Mouse (Mus musculus): ENCODE data around the gene Abt1. TPM values are rescaled to one million over a fixed set of nuclear protein-coding genes. Genes with fewer than 3 reads are reported as not detected.

Abt1 gene
- polyA plus RNA-seq, 1 experiment from 2014 or later: 12.7 TPM

GRCm38 (mm10) chr13:23426922-23427321, 3.3 kb upstream of the Abt1 start:
- H3K27ac ChIP-seq (ENCODE audit: low read length): no peak overlapping the region

DNA sequence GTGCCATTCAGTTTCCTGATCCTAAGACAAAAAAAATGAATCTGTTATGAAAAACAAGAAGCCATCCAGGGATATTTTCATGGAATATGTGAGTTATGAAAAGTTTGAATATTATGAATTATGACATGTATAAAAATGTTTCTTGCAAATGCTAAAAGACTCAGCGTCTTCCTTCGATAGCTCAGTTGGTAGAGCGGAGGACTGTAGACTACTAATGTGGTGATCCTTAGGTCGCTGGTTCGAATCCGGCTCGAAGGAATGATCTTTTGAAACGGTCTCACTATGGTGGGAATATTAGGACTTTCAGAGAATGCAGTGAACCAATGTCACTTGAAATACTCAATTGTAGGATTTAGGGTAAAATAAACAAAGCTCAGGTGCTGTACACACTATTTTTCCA, 2.7 kb upstream of the Abt1 start:
- ATAC-seq: no peak
- Histone ChIP-seq H3K27me3 (replicated peaks; ENCODE audit: control insufficient read depth, insufficient read depth, low read length) (no peaks in the 10 kb centered on the region), H3K9ac (replicated peaks; ENCODE audit: low read depth, low read length) (no peak overlapping the region), H3K27ac (ENCODE audit: low read length) (no peak overlapping the region), H3K4me1 (replicated peaks; ENCODE audit: control insufficient read depth, insufficient read depth, low read length) (peaks cover 31% of the 10 kb centered on the region), H3K9me3 (ENCODE audit: control insufficient read depth, low read length) (no peaks in the 10 kb centered on the region), H3K36me3 (ENCODE audit: control insufficient read depth, insufficient read depth) (peaks cover 6% of the 10 kb centered on the region; the same call in 1 of the 2 replicates), H3K4me3 (replicated peaks; ENCODE audit: low read length) (no peak overlapping the region), H3K4me2 (ENCODE audit: low read length) (no peak overlapping the region)
- WGBS: 13% methylated on average over 8 of the region's 8 CpGs

More at GRCm38 (mm10) chr13:23426922-23427321, 3.3 kb upstream of the Abt1 start:
- Histone ChIP-seq H3K27me3 (replicated peaks; ENCODE audit: control insufficient read depth, insufficient read depth, low read length) (no peaks in the 10 kb centered on the region), H3K4me3 (replicated peaks; ENCODE audit: low read length) (no peak overlapping the region), H3K4me2 (ENCODE audit: low read length) (no peak overlapping the region), H3K9ac (replicated peaks; ENCODE audit: low read depth, low read length) (no peak overlapping the region), H3K4me1 (replicated peaks; ENCODE audit: control insufficient read depth, insufficient read depth, low read length) (peaks cover 31% of the 10 kb centered on the region), H3K36me3 (ENCODE audit: control insufficient read depth, insufficient read depth) (peaks cover under 1% of the 10 kb centered on the region; the same call in 1 of the 2 replicates), H3K9me3 (ENCODE audit: control insufficient read depth, low read length) (no peaks in the 10 kb centered on the region)
- WGBS: 17% methylated on average over 14 of the region's 14 CpGs
- ATAC-seq: no peak

DNA sequence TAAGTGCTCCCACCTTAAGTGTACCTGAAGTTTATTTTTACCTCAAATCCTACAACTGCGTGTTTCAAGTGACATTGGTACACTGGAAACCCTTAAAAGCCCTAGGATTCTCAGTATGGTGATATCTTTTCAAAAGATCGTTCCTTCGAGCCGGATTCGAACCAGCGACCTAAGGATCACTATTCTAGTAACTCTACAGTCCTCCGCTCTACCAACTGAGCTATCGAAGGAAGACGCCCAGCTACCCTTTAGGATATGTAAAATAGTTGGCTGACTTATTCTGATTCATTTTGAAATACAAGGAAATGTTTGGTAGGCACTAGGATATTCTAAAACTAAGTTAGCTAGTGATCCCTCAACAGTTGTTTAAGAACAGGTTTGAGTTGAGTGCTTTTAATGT, 1.8 kb upstream of the Abt1 start:
- peaks cover 31% of the 10 kb centered on the region for H3K4me1 ChIP-seq (replicated peaks; ENCODE audit: control insufficient read depth, insufficient read depth, low read length)
- ATAC-seq: no peak

DNA sequence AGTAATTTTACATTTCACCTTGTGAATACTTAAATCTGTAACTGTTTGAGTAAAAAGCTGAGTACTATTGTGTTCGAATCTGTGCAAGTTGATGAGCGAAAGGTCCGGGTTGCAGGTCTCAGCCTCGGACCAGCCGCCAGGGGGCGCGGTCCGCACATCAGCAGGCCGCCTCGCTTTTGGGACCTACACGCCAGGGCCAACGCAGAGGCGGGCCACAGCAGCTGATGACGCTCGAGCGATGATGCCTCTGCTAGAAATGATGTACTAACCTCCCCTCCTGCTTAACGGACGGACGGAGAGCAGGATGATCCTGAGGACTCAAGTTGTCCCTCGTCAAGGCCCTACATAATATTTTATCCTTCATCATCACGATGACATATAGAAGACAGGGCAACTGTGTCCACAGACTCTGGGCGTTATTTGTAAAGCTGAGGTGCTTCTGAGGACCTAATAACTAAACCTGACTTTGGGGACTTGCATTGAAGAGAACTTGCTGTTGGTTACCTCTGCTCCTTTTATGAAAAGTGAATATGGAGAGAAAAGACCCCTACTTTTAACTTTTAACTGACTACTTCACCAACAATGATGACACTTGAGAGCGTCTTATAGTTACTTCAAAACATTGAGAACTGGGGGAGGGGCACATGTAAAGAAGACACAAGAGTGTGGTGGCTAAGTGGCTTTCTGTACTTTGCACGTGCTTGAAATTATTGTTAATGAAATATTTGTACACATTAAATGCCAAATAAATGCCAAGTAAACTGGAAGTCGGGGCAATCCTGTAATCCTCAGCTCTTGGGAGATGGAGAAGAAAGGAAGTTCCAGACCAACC, 1.0 kb upstream of the Abt1 start:
- Histone ChIP-seq H3K9me3 (ENCODE audit: control insufficient read depth, low read length) (no peaks in the 10 kb centered on the region), H3K9ac (replicated peaks; ENCODE audit: low read depth, low read length) (peak overlapping the region; percentile 60), H3K4me2 (ENCODE audit: low read length) (peak overlapping the region; percentile 66), H3K4me1 (replicated peaks; ENCODE audit: control insufficient read depth, insufficient read depth, low read length) (peaks cover 25% of the 10 kb centered on the region), H3K27ac (ENCODE audit: low read length) (0 out of 2 replicates have a peak overlapping the region, but pooled peaks have one; percentile 31), H3K4me3 (replicated peaks; ENCODE audit: low read length) (peak overlapping the region; percentile 43), H3K27me3 (replicated peaks; ENCODE audit: control insufficient read depth, insufficient read depth, low read length) (no peaks in the 10 kb centered on the region), H3K36me3 (ENCODE audit: control insufficient read depth, insufficient read depth) (peaks cover 8% of the 10 kb centered on the region; the same call in 1 of the 2 replicates)
- 2% methylated on average over 25 of the region's 25 CpGs for WGBS
- peak; percentile 79 for ATAC-seq

More for the DNA sequence above, 1.8 kb upstream of the Abt1 start:
- Histone ChIP-seq H3K27me3 (replicated peaks; ENCODE audit: control insufficient read depth, insufficient read depth, low read length) (no peaks in the 10 kb centered on the region), H3K36me3 (ENCODE audit: control insufficient read depth, insufficient read depth) (peaks cover 8% of the 10 kb centered on the region; the same call in 1 of the 2 replicates), H3K27ac (ENCODE audit: low read length) (no peak overlapping the region), H3K9ac (replicated peaks; ENCODE audit: low read depth, low read length) (no peak overlapping the region), H3K4me2 (ENCODE audit: low read length) (peak overlapping the region; percentile 21), H3K4me3 (replicated peaks; ENCODE audit: low read length) (no peak overlapping the region), H3K9me3 (ENCODE audit: control insufficient read depth, low read length) (no peaks in the 10 kb centered on the region)
- 4% methylated on average over 9 of the region's 9 CpGs for WGBS

GRCm38 (mm10) chr13:23424052-23424380, 350 bp upstream of the Abt1 start:
- 0% methylated on average over 7 of the region's 7 CpGs for WGBS
- no peaks in the 10 kb centered on the region for H3K9me3 ChIP-seq (ENCODE audit: control insufficient read depth, low read length)
- peaks cover 8% of the 10 kb centered on the region; the same call in 1 of the 2 replicates for H3K36me3 ChIP-seq (ENCODE audit: control insufficient read depth, insufficient read depth)
- peak; percentile 59; the same call in 1 of the 2 replicates for ATAC-seq
- H3K4me3 ChIP-seq (replicated peaks; ENCODE audit: low read length): peak overlapping the region; percentile 91
- peak overlapping the region; percentile 85 for H3K9ac ChIP-seq (replicated peaks; ENCODE audit: low read depth, low read length)
- no peaks in the 10 kb centered on the region for H3K27me3 ChIP-seq (replicated peaks; ENCODE audit: control insufficient read depth, insufficient read depth, low read length)
- H3K4me1 ChIP-seq (replicated peaks; ENCODE audit: control insufficient read depth, insufficient read depth, low read length): peaks cover 21% of the 10 kb centered on the region
- H3K27ac ChIP-seq (ENCODE audit: low read length): peak overlapping the region; percentile 85
- H3K4me2 ChIP-seq (ENCODE audit: low read length): peak overlapping the region; percentile 95

DNA sequence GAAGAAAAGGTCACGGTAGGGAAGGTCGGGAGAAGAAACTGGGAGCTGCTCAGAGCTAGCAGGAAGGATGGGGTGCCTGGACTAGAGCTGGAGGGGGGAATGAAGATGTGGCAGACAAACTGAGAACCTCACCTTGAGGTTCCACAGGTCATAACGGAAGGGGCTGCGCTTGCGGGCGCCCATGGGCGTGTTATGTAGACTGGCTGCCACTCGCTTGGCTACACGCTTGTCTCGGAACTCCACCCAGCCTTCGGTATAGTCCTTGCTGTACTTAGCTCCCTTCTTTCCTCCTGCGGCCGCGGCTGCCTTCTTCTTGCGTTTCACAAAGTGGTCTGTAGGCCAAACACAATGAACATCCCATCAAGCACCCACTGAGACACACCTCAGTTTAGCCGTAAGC, 1.3 kb downstream of the Abt1 start:
- Histone ChIP-seq H3K4me1 (replicated peaks; ENCODE audit: control insufficient read depth, insufficient read depth, low read length) (peaks cover 18% of the 10 kb centered on the region), H3K27me3 (replicated peaks; ENCODE audit: control insufficient read depth, insufficient read depth, low read length) (no peaks in the 10 kb centered on the region), H3K9me3 (ENCODE audit: control insufficient read depth, low read length) (no peaks in the 10 kb centered on the region), H3K9ac (replicated peaks; ENCODE audit: low read depth, low read length) (no peak overlapping the region), H3K4me3 (replicated peaks; ENCODE audit: low read length) (no peak overlapping the region), H3K27ac (ENCODE audit: low read length) (no peak overlapping the region), H3K4me2 (ENCODE audit: low read length) (no peak overlapping the region), H3K36me3 (ENCODE audit: control insufficient read depth, insufficient read depth) (peaks cover 8% of the 10 kb centered on the region; the same call in 1 of the 2 replicates)
- no peak for ATAC-seq
- 95% methylated on average over 16 of the region's 16 CpGs for WGBS

GRCm38 (mm10) chr13:23412630-23413521, 10.8 kb downstream of the Abt1 start:
- no peak overlapping the region for H3K27ac ChIP-seq (ENCODE audit: low read length)
- H3K36me3 ChIP-seq (ENCODE audit: control insufficient read depth, insufficient read depth): no peaks in the 10 kb centered on the region
- H3K4me3 ChIP-seq (replicated peaks; ENCODE audit: low read length): peak overlapping the region; percentile 51
- peaks cover 7% of the 10 kb centered on the region for H3K4me1 ChIP-seq (replicated peaks; ENCODE audit: control insufficient read depth, insufficient read depth, low read length)
- H3K4me2 ChIP-seq (ENCODE audit: low read length): peak overlapping the region; percentile 68
- no peaks in the 10 kb centered on the region for H3K9me3 ChIP-seq (ENCODE audit: control insufficient read depth, low read length)
- 3% methylated on average over 28 of the region's 28 CpGs for WGBS
- peak overlapping the region; percentile 48 for H3K9ac ChIP-seq (replicated peaks; ENCODE audit: low read depth, low read length)
- peak; percentile 88 for ATAC-seq
- peaks cover 8% of the 10 kb centered on the region for H3K27me3 ChIP-seq (replicated peaks; ENCODE audit: control insufficient read depth, insufficient read depth, low read length)

DNA sequence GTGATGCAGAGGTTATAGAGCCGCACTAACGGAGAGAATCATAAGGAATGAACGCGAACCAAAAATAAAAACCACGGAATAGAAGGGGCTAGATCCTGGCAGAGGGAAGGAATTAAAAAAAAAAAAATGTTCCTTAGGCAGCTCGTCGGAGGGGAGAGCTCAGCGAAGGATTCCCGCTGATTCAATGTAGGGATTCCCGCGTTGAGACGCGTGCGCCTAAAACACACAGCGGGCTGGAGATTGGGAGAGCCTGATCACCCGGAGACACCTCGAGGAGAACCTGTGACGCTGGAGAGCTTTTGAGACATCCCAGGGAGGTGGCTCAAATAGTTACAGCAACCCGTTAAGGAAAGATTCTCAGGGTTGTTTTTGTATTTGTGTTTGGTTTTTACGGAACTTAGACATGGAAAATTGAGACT, 11.4 kb downstream of the Abt1 start:
- Histone ChIP-seq H3K27ac (ENCODE audit: low read length) (no peak overlapping the region), H3K4me1 (replicated peaks; ENCODE audit: control insufficient read depth, insufficient read depth, low read length) (peaks cover 7% of the 10 kb centered on the region), H3K27me3 (replicated peaks; ENCODE audit: control insufficient read depth, insufficient read depth, low read length) (peaks cover 8% of the 10 kb centered on the region), H3K36me3 (ENCODE audit: control insufficient read depth, insufficient read depth) (no peaks in the 10 kb centered on the region), H3K4me2 (ENCODE audit: low read length) (peak overlapping the region; percentile 68), H3K4me3 (replicated peaks; ENCODE audit: low read length) (peak overlapping the region; percentile 51), H3K9ac (replicated peaks; ENCODE audit: low read depth, low read length) (peak overlapping the region; percentile 48), H3K9me3 (ENCODE audit: control insufficient read depth, low read length) (no peaks in the 10 kb centered on the region)
- WGBS: under 1% methylated on average over 20 of the region's 20 CpGs
- peak; percentile 47 for ATAC-seq

All from forebrain, embryonic 16.5 days (tissue).